Mouse (Mus musculus): ENCODE data around the gene Slc6a9. TPM values are rescaled to one million over a fixed set of nuclear protein-coding genes. Genes with fewer than 3 reads are reported as not detected.
A peak's percentile ranks its signal among the peaks of the same experiment; 100 is the strongest.

The Slc6a9 gene
- total RNA-seq, 1 experiment from 2014 or later: 10.3 TPM

GRCm38 (mm10) chr4:117840821-117841220 is 6.5 kb downstream of the Slc6a9 start:
- DNase-seq: no peak

- DNase-seq: no peak
These were observed 7.3 kb downstream of the Slc6a9 start for GRCm38 (mm10) chr4:117841566-117841965.

- no peak for DNase-seq
These were observed 8.8 kb downstream of the Slc6a9 start for GRCm38 (mm10) chr4:117843101-117843500.

- peak; percentile 42 for DNase-seq
These were observed 10.2 kb downstream of the Slc6a9 start for GRCm38 (mm10) chr4:117844467-117844866.

- DNase-seq: no peak
These were observed 11.0 kb downstream of the Slc6a9 start for GRCm38 (mm10) chr4:117845316-117845715.

GRCm38 (mm10) chr4:117846261-117846660 is 12.0 kb downstream of the Slc6a9 start:
- DNase-seq: no peak

- DNase-seq: no peak
These were observed 12.7 kb downstream of the Slc6a9 start for GRCm38 (mm10) chr4:117847011-117847410.

GRCm38 (mm10) chr4:117849063-117849462 is 14.8 kb downstream of the Slc6a9 start:
- no peak for DNase-seq

GRCm38 (mm10) chr4:117849506-117849905 is 15.2 kb downstream of the Slc6a9 start:
- no peak for DNase-seq

- no peak for DNase-seq
These were observed 15.9 kb downstream of the Slc6a9 start for GRCm38 (mm10) chr4:117850176-117850575.

- DNase-seq: peak; percentile 48
These were observed 16.6 kb downstream of the Slc6a9 start for GRCm38 (mm10) chr4:117850871-117851270.

GRCm38 (mm10) chr4:117852152-117852868 is 18.0 kb downstream of the Slc6a9 start:
- DNase-seq: no peak

GRCm38 (mm10) chr4:117855146-117855545 is 20.8 kb downstream of the Slc6a9 start:
- peak; percentile 54 for DNase-seq

GRCm38 (mm10) chr4:117858794-117859193 is 24.5 kb downstream of the Slc6a9 start:
- peak; percentile 83 for DNase-seq

GRCm38 (mm10) chr4:117860570-117860969 is 26.3 kb downstream of the Slc6a9 start:
- DNase-seq: no peak

- peak; percentile 68 for DNase-seq
These were observed 28.5 kb downstream of the Slc6a9 start for GRCm38 (mm10) chr4:117862823-117863222.

GRCm38 (mm10) chr4:117866083-117866482 is 31.8 kb downstream of the Slc6a9 start:
- DNase-seq: peak; percentile 94

- DNase-seq: no peak
These were observed 32.7 kb downstream of the Slc6a9 start for GRCm38 (mm10) chr4:117867000-117867399.

GRCm38 (mm10) chr4:117867823-117868222 is 33.5 kb downstream of the Slc6a9 start:
- DNase-seq: peak; percentile 77

- no peak for DNase-seq
These were observed 35.0 kb downstream of the Slc6a9 start for GRCm38 (mm10) chr4:117869317-117869716.

GRCm38 (mm10) chr4:117870437-117870836 is 36.1 kb downstream of the Slc6a9 start:
- no peak for DNase-seq

- no peak for DNase-seq
These were observed 37.5 kb downstream of the Slc6a9 start for GRCm38 (mm10) chr4:117871787-117872186.

GRCm38 (mm10) chr4:117872471-117872886 is 38.2 kb downstream of the Slc6a9 start, which contains the start of gene Ccdc24:
Gene Ccdc24 (minus strand): TSS chr4:117872557.
- peak; percentile 51 for DNase-seq

GRCm38 (mm10) chr4:117873615-117874014 is 39.3 kb downstream of the Slc6a9 start:
- DNase-seq: peak; percentile 38

All from adrenal gland, postnatal 14 days (tissue).